Mouse (Mus musculus) spleen, adult 10 weeks (tissue): ENCODE measurements around the gene Ngdn. TPM values are rescaled to one million over a fixed set of nuclear protein-coding genes. Genes with fewer than 3 reads are reported as not detected.

Experiments used
- polyA plus RNA-seq: library from polyadenylated mRNA; stranded (reverse); fragments of 350-450 nt; fragmentation: Illumina TruSeq; extraction: RNeasy Lipid Tissue Mini Kit (QIAGEN cat#74804); gene quantifications from one replicate; pipeline ENCODE4 v1.2.3, GENCODE M21; 2015; ENCODE audit warnings: low replicate concordance; ENCODE audit not compliant: insufficient read depth

The Ngdn gene
- polyA plus RNA-seq: 57.4 TPM

DNA sequence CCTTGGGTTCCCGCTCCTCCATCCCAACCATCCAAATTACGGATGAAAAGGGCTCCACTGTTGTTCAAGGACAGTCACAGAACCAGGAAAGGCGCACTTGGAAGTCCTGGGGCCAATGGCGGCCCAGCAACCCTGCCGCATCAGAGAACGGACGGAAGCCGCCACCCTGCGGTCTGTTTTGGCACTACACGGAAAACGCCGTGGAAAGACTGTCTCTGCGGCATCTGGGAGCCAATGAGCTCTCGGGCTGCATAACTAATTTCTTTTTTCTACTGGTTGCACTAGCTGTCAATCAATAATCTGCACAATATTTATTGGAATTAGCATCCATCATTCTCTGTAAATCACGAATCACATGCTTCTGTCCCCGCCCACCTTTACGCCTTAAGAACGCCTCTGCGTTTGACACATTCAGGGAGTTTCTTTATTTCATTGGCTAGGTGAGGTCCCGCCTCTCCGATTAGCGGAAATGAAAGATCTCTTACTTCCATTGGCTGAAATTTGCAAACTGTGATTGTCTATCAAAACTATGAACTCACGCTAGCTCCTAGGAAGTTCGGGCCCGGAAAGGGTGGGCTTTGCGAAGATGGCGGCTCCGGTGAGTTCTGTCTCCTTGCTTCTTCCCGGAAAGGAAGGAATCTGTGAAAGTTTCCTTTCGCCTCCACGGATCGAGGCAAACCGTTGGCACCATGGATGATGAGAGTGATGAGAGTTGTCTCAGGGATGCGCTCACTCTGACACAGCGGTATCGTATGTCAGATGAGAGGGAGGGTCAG is at the start of gene Ngdn:
Gene Ngdn, plus strand, starts transcription at position 464 of the 776 bp plus-strand sequence.

DNA sequence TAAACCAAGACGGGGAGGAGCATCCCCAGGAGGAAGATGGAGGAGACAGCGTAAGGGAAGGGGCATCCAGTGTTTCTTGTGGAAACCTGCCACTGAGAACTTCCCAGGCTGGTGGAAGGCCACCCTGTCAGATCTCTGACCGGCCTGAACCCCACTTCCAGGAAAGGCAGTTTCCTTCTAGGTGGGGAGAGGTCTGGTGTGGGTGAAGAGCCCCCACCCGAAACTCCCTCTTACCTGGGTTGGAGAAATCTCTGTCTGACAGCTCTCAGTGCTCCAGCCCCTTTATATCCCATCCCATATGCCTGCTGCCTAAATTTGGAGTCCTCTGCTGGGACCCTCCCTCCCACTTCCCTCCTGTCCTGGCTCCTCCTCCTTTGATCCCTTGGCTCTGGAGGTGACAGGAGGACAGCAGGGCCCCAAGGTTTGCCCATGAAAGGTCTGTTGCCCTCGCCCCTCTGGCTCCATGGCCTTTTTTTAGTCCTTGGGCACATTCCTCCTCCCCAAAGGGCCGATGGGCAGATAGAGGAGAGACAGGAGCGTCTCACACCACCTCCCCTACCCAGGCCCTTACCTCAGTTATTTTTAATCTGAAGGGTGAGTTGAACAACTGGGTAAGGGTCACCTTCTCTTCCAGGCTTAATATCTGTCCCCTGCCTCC is 48.8 kb upstream of the Ngdn start, which contains the start of gene Myh6:
Gene Myh6, minus strand, starts transcription at position 608 of the 658 bp plus-strand sequence.

DNA sequence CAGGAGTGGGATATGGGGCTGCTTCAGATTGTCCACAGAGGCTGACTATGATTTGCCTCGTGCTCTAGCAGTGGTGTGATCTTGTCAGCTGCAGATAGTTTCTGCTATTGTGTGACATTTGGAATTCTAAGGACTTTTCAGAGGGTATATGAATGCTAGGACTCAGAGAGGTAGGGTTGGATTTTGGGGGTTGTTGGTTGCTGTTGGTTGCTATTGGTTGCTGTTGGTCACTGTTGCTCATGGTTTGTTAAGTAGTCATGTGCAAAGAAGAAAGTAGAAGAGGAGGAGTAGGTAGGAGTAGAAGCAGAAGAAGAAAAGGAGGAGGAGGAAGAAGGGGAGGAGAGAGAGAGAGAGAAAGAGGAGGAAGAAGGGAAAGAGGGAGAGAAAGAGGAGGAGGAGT is 38.6 kb upstream of the Ngdn start, which contains the start of gene Gm17428:
Gene Gm17428, plus strand, starts transcription at position 301 of the 400 bp plus-strand sequence.

DNA sequence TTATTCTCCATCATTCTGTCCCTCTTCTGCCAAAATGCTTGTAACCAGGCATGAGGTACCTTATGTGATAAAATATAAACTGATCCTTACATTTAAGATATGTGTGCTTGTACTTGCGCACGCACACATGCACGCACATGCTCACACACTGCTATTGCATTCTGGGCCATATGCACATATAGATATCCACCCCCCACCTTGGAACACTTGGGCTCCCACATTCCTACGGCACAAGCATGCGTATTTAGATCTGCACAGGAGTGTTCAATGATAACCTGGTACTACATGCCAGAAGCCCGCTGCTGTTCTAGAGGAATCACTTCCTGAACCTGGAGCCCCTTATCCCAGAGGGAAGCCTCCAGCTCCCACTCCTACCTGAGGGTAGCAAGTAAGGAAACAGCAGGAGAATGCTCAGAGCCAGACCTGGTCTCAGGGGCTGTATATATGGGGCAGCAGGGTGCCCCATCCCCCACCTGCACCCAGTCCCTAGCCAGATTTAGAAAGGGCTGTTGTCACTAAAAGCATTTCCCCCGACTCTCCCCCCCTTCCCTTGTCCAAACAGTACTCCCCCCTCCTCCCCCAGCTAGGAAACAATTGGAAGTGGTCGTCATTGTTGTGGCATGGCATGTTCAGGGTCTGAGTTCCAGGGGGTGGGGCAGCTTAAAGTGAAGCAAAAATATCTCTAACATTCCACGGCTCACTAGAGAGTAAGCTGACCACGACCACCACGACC is 21.0 kb upstream of the Ngdn start, which contains the start of gene Myh7:
Gene Myh7, minus strand, starts transcription at position 491 of the 733 bp plus-strand sequence.

Other genes starting within 250 kb of the Ngdn start
- 6.3 TPM for gene Slc7a8, start 233.5 kb upstream of the Ngdn start, polyA plus RNA-seq
- not detected for gene Rnf212b, start 201.3 kb upstream of the Ngdn start, polyA plus RNA-seq
- 5.4 TPM for gene Homez, start 144.5 kb upstream of the Ngdn start, polyA plus RNA-seq
- 10.9 TPM for gene Ppp1r3e, start 137.9 kb upstream of the Ngdn start, polyA plus RNA-seq
- 16.2 TPM for gene Bcl2l2, start 132.1 kb upstream of the Ngdn start, polyA plus RNA-seq
- gene Gm20521, start 132.0 kb upstream of the Ngdn start, polyA plus RNA-seq: not detected
- gene Pabpn1, start 123.0 kb upstream of the Ngdn start, polyA plus RNA-seq: 254 TPM
- 2.9 TPM for gene Slc22a17, start 102.3 kb upstream of the Ngdn start, polyA plus RNA-seq
- gene Efs, start 89.3 kb upstream of the Ngdn start, polyA plus RNA-seq: 0.65 TPM
- not detected for gene Il25, start 82.8 kb upstream of the Ngdn start, polyA plus RNA-seq
- gene Cmtm5, start 79.2 kb upstream of the Ngdn start, polyA plus RNA-seq: not detected
- gene Myh6, start 48.5 kb upstream of the Ngdn start, polyA plus RNA-seq: not detected
- not detected for gene Gm17428, start 38.5 kb upstream of the Ngdn start, polyA plus RNA-seq
- not detected for gene Myh7, start 20.8 kb upstream of the Ngdn start, polyA plus RNA-seq
- gene Zfhx2, start 76.9 kb downstream of the Ngdn start, polyA plus RNA-seq: 2.8 TPM
- 10.9 TPM for gene Thtpa, start 79.3 kb downstream of the Ngdn start, polyA plus RNA-seq
- 75.5 TPM for gene Ap1g2, start 91.1 kb downstream of the Ngdn start, polyA plus RNA-seq
- gene Jph4, start 101.5 kb downstream of the Ngdn start, polyA plus RNA-seq: 0.19 TPM
- not detected for gene Dhrs2, start 206.6 kb downstream of the Ngdn start, polyA plus RNA-seq